Mouse (Mus musculus) neural tube, embryonic 15.5 days (tissue): ENCODE measurements around the gene Hsd11b1. TPM values are rescaled to one million over a fixed set of nuclear protein-coding genes. Genes with fewer than 3 reads are reported as not detected.

ENCODE experiments used
- polyA plus RNA-seq: library from polyadenylated mRNA; unstranded; fragments of >200 nt; fragmentation: Nextera tagmentation; extraction: Ambion mirVana; gene quantifications from 2 replicates; pipeline ENCODE4 v1.2.1, GENCODE M21; 2015

Gene Hsd11b1
- polyA plus RNA-seq, 1 experiment from 2014 or later, result 0.36 TPM

Other genes with a start within 250 kb of the Hsd11b1 start
- 5.1 and 5.6 TPM in 2 replicates for gene Syt14, start 228.3 kb downstream of the Hsd11b1 start, polyA plus RNA-seq
- gene Diexf, start 133.8 kb downstream of the Hsd11b1 start, polyA plus RNA-seq, result 7.8 TPM in 2 replicates
- gene Irf6, start 111.0 kb downstream of the Hsd11b1 start, polyA plus RNA-seq, result 0.70 and 6.3 TPM in 2 replicates
- 9.7 and 11.8 TPM in 2 replicates for gene A130010J15Rik, start 96.0 kb downstream of the Hsd11b1 start, polyA plus RNA-seq
- gene Traf3ip3, start 62.4 kb downstream of the Hsd11b1 start, polyA plus RNA-seq, result 3.8 and 15.9 TPM in 2 replicates
- gene Lamb3, start 56.4 kb downstream of the Hsd11b1 start, polyA plus RNA-seq, result 0.59 and 3.8 TPM in 2 replicates
- 9.9 and 14.1 TPM in 2 replicates for gene G0s2, start 9.1 kb upstream of the Hsd11b1 start, polyA plus RNA-seq
- 40.8 and 49.5 TPM in 2 replicates for gene Camk1g, start 106.2 kb upstream of the Hsd11b1 start, polyA plus RNA-seq